Mouse (Mus musculus) kidney, adult 11 months (tissue): ENCODE measurements around the gene Pcgf5.

Source experiments
- DNase-seq: peaks from one replicate; pipeline ENCODE4 v3.0.0; 2022

Gene Pcgf5

DNA sequence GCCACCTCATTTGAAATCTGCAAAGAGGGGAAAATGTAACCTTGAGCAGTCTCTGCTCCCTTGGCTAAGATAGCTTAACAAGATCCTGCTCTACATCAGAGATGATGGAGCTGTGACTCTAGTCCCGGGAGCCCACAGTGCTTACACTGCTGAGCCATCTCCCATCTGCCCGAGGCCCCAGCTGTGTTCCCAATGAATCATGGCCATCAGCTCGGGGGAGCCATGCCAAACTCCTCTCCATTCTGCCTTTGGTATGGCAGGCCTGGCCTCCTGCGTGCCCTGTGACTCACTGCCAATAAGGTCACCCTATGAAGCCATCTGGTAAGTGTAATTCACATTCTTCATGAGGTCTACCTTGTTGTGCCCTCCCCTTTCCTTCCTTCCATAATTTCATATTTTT is 149.0 kb downstream of the Pcgf5 start:
- no peak for DNase-seq

DNA sequence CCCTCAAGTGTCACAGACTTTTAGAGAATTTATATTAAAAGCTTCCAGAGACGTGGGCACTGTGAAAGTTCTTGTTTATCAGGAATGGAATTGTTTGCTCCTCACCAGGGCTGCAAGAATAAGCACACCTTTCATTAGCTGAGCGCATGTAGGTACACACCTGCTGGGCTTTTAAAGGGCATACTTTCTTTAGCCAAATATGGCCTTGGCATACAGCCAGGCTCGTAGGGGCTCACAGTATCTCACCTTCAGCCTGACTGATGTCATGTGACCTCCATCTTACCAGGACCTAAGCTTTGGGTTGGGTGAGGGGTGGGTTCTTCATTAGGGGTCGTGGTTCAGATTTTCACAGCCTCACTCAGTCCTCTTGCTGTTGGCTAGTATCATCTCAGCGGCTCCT is 149.6 kb downstream of the Pcgf5 start:
- DNase-seq = no peak

DNA sequence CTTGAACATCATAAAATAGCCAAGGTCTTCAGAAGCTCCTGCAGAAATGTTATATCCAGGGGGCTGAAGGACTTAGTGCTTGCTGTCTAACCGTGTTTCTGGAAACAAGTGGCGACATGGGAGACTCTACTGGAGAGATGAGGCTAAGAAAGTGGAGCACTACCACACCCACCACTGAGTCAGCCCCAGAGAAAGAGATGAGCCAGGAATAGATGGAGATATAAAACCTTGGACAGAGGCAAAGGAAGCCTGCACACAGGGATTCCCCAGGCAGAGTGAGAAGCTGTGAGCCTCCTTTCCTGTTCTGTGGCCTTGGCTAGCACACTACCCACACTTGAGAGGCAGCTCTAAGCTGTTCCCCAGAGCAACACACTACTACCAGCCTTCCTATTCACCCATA is 156.6 kb downstream of the Pcgf5 start:
- no peak for DNase-seq
